In genomic region chr19:45058113-45058839, GRCm38 (mm10) we compare ENCODE assay signal across 8 mouse cellular contexts. TPM values are rescaled to one million over a fixed set of nuclear protein-coding genes. Genes with fewer than 3 reads are reported as not detected.
DNase-seq lines count a peak whose midpoint lies in the region; ATAC-seq and TF ChIP-seq lines count a peak whose summit lies in the region.

No protein-coding gene starts in this region.

- DNase-seq in WW6 (ENCODE audit: low read depth, low spot score) = peak; percentile 92
- DNase-seq in cerebellum, postnatal 4 days (ENCODE audit: low spot score in 2 of 2) = peak; percentile 70 to 90
- DNase-seq in gastrocnemius, adult 2 months = peak; percentile 93
- peak; percentile 100 for DNase-seq in hindbrain, postnatal 0 days (ENCODE audit: low spot score)
- DNase-seq in left cerebral cortex, adult 2 months (ENCODE audit: extremely low spot score in 1 of 2, low spot score in 2 of 2) = peak; percentile 87
- DNase-seq in right cerebral cortex, adult 2 months (ENCODE audit: low spot score in 2 of 2) = peak; percentile 90 to 95
- peak; percentile 95 for DNase-seq in urinary bladder, postnatal 14 days (ENCODE audit: low spot score)

- no peaks in the 10 kb centered on the region for H3K27me3 ChIP-seq in hindbrain, postnatal 0 days (ENCODE audit: insufficient read depth, low read length)

- no peaks in the 10 kb centered on the region for H3K9me3 ChIP-seq in hindbrain, postnatal 0 days (ENCODE audit: low read length)

- ATAC-seq in hindbrain, postnatal 0 days = peak; percentile 96
- ATAC-seq in megakaryocyte, adult 5-6 weeks (ENCODE audit: poor library complexity, severe bottlenecking) = peak; percentile 89

- peak overlapping the region; percentile 95 for H3K27ac ChIP-seq in gastrocnemius, adult 2 months
- peak overlapping the region; percentile 91 for H3K27ac ChIP-seq in hindbrain, postnatal 0 days
- H3K27ac ChIP-seq in left cerebral cortex, adult 2 months = peak overlapping the region; percentile 94

- no peak for TF ChIP-seq CTCF in gastrocnemius, adult 2 months (IDR thresholded peaks at IDR 0.05)
- no peak for TF ChIP-seq CTCF in hindbrain, postnatal 0 days (IDR thresholded peaks at IDR 0.05; ENCODE audit: low read depth)
- no peak for TF ChIP-seq CTCF in left cerebral cortex, adult 2 months (IDR thresholded peaks at IDR 0.05)

- WGBS in hindbrain, postnatal 0 days = under 1% methylated on average over 34 of the region's 34 CpGs

- H3K9ac ChIP-seq in hindbrain, postnatal 0 days (replicated peaks; ENCODE audit: low read length) = peak overlapping the region; percentile 68

- peak overlapping the region; percentile 60 for H3K4me2 ChIP-seq in hindbrain, postnatal 0 days (ENCODE audit: low read depth, low read length)

- H3K36me3 ChIP-seq in hindbrain, postnatal 0 days (ENCODE audit: insufficient read depth, low read length) = peaks cover 17% of the 10 kb centered on the region

- H3K4me1 ChIP-seq in hindbrain, postnatal 0 days (ENCODE audit: insufficient read depth, low read length) = peaks cover 15% of the 10 kb centered on the region

- intact Hi-C loops in gastrocnemius, adult 2 months (cut with DNase I) = loop anchor here (2.0 kb wide), 2 partner anchors 15 to 41 kb away; no protein-coding TSS in a partner anchor
- intact Hi-C loops in left cerebral cortex, adult 2 months (cut with DNase I) = loop anchor here (2.0 kb wide), 1 partner anchor 17 kb away; the partner anchor contains the start of gene Kazald1

- H3K4me3 ChIP-seq in gastrocnemius, adult 2 months = peak overlapping the region; percentile 79
- peak overlapping the region; percentile 45 for H3K4me3 ChIP-seq in hindbrain, postnatal 0 days (ENCODE audit: low read length)
- H3K4me3 ChIP-seq in left cerebral cortex, adult 2 months = peak overlapping the region; percentile 46

RNA-seq across cellular contexts. Expression of gene Sfxn3, which starts 11.0 kb away (rescaled TPM):
- 10 to 100 TPM; 17.1 to 25.1 TPM for total RNA-seq in gastrocnemius, adult 2 months (2021)
- total RNA-seq in hindbrain, postnatal 0 days (2014; rRNA removed) = 63.9 and 76.9 TPM in 2 replicates
- 64.4 and 77.3 TPM in 2 replicates for polyA plus RNA-seq in hindbrain, postnatal 0 days (2015; fragmentation: Nextera tagmentation; extraction: Ambion mirVana)
- total RNA-seq in left cerebral cortex, adult 2 months (2021) = 100 to 1,000 TPM; 120 to 125 TPM
- total RNA-seq in megakaryocyte, adult 5-6 weeks (2015) = 36.9 and 40.7 TPM in 2 replicates
- 9.4 and 10.0 TPM in 2 replicates for total RNA-seq in megakaryocyte, adult 5-6 weeks (2017)

RNA-seq across cellular contexts. Expression of gene Pdzd7, which starts 12.8 kb away (rescaled TPM):
- total RNA-seq in gastrocnemius, adult 2 months (2021) = 1 to 10 TPM; 5.9 to 6.8 TPM
- total RNA-seq in hindbrain, postnatal 0 days (2014; rRNA removed) = 4.8 and 7.7 TPM in 2 replicates
- 1.9 and 2.5 TPM in 2 replicates for polyA plus RNA-seq in hindbrain, postnatal 0 days (2015; fragmentation: Nextera tagmentation; extraction: Ambion mirVana)
- total RNA-seq in left cerebral cortex, adult 2 months (2021) = 1 to 10 TPM; 5.2 to 6.1 TPM
- total RNA-seq in megakaryocyte, adult 5-6 weeks (2015) = not detected in 2 replicates
- not detected in 2 replicates for total RNA-seq in megakaryocyte, adult 5-6 weeks (2017)

RNA-seq across cellular contexts. Expression of gene Kazald1, which starts 16.8 kb away (rescaled TPM):
- total RNA-seq in gastrocnemius, adult 2 months (2021) = 1 to 10 TPM; 4.2 to 5.9 TPM
- total RNA-seq in hindbrain, postnatal 0 days (2014; rRNA removed) = 1.7 and 2.8 TPM in 2 replicates
- 2.6 and 3.2 TPM in 2 replicates for polyA plus RNA-seq in hindbrain, postnatal 0 days (2015; fragmentation: Nextera tagmentation; extraction: Ambion mirVana)
- total RNA-seq in left cerebral cortex, adult 2 months (2021) = 1 to 10 TPM; 4.3 to 5.5 TPM
- total RNA-seq in megakaryocyte, adult 5-6 weeks (2015) = 0.23 TPM in 1 of 2 replicates, not detected in the other
- total RNA-seq in megakaryocyte, adult 5-6 weeks (2017) = 0.41 TPM in 1 of 2 replicates, not detected in the other

RNA-seq across cellular contexts. Expression of gene Lzts2, which starts 44.1 kb away (rescaled TPM):
- total RNA-seq in gastrocnemius, adult 2 months (2021) = 10 to 100 TPM; 21.0 to 29.3 TPM
- total RNA-seq in hindbrain, postnatal 0 days (2014; rRNA removed) = 44.1 and 44.7 TPM in 2 replicates
- polyA plus RNA-seq in hindbrain, postnatal 0 days (2015; fragmentation: Nextera tagmentation; extraction: Ambion mirVana) = 16.4 and 17.0 TPM in 2 replicates
- 10 to 100 TPM; 36.5 to 39.1 TPM for total RNA-seq in left cerebral cortex, adult 2 months (2021)
- total RNA-seq in megakaryocyte, adult 5-6 weeks (2015) = 0.32 and 0.36 TPM in 2 replicates
- 0.37 and 0.51 TPM in 2 replicates for total RNA-seq in megakaryocyte, adult 5-6 weeks (2017)

RNA-seq across cellular contexts. Expression of gene Mrpl43, which starts 52.0 kb away (rescaled TPM):
- total RNA-seq in gastrocnemius, adult 2 months (2021) = 10 to 100 TPM; 31.0 to 42.5 TPM
- total RNA-seq in hindbrain, postnatal 0 days (2014; rRNA removed) = 97.1 and 98.4 TPM in 2 replicates
- 109 and 115 TPM in 2 replicates for polyA plus RNA-seq in hindbrain, postnatal 0 days (2015; fragmentation: Nextera tagmentation; extraction: Ambion mirVana)
- 10 to 100 TPM; 40.9 to 41.8 TPM for total RNA-seq in left cerebral cortex, adult 2 months (2021)
- 35.9 and 47.9 TPM in 2 replicates for total RNA-seq in megakaryocyte, adult 5-6 weeks (2015)
- 25.3 and 29.3 TPM in 2 replicates for total RNA-seq in megakaryocyte, adult 5-6 weeks (2017)

Comparison
In these comparisons a context has a peak if more than half of its experiments do, and no peak if none do; other contexts are left out.
1. Peak in every context shown above with its lines: DNase-seq, ATAC-seq, H3K4me3 ChIP-seq and H3K27ac ChIP-seq.